Mouse (Mus musculus): Measurements from ENCODE around the gene Lin9. TPM values are rescaled to one million over a fixed set of nuclear protein-coding genes. Genes with fewer than 3 reads are reported as not detected.

Lin9 gene
- total and polyA plus RNA-seq, 2 experiments from 2014 or later = 4.2 to 11.7 TPM

DNA sequence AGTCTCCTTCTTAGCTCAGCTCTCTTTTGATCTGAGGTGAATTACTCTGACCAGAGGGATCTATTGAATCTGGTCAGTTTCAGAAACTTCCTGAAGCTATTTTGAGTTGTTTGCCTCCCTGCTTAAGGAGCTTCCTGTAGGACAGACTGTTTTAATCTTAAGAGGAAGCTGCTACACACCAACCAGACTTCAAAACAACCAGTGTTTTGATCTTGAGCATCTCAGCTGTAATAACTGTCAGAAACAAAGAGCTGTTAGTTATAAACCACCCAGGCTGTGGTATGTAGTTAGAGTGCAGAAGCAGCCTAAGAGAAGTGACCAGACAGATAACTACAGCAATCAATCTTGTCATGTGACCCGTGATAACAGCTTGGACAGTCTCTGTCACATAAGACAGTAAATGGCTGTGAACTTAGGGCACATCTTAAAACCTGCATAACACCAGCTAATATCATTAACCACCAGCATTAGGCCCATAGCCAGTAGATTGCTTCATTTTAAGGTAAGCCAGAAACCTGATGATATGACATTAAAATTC is 82.8 kb downstream of the Lin9 start:
- Histone ChIP-seq H3K9ac (no peak overlapping the region), H3K36me3 (ENCODE audit: insufficient read depth) (no peaks in the 10 kb centered on the region), H3K4me3 (ENCODE audit: low read depth, low read length) (no peak overlapping the region), H3K4me2 (ENCODE audit: low read depth) (no peak overlapping the region), H3K4me1 (ENCODE audit: insufficient read depth) (peaks cover 22% of the 10 kb centered on the region; the same call in 1 of the 2 replicates), H3K27me3 (ENCODE audit: insufficient read depth, low read length) (no peaks in the 10 kb centered on the region), H3K9me3 (ENCODE audit: low read length) (no peaks in the 10 kb centered on the region), H3K27ac (ENCODE audit: low read depth, low read length) (no peak overlapping the region)
- WGBS = 69% methylated on average over 1 of the region's 1 CpGs
- ATAC-seq = no peak
- TF ChIP-seq CTCF (IDR thresholded peaks at IDR 0.05; ENCODE audit: low read depth) = no peak
- no peak for DNase-seq

DNA sequence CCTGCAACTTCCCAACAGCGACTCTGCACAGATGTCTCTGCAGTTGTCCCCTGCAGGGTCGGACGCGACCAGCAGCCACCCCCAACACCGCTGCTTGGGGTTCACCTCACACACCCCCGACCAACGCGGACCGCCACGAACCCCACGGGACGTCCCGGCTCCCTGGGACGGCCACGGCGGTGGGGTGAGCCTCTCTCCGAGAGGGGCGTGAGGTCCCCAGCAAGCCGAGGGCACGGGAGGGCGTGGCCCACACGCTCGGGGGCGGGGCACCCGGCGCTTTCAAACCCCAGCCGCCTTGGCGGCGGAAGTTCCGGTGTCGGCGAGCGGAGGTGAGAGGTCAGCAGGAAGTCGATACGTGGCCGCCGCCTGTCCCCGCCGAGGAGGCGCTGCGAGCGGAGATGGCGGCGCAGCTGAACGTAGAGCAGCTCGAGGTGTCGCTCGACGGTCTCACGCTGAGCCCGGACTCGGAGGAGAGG is 84.8 kb downstream of the Lin9 start, which contains the start of gene Acbd3:
Acbd3 (plus strand) TSS at position 340 of the 476 bp plus-strand sequence.
- peak within 1 kb of the TSS; percentile 94 for H3K9ac ChIP-seq
- peak within 1 kb of the TSS; percentile 82 for H3K4me2 ChIP-seq (ENCODE audit: low read depth)
- ATAC-seq = peak; percentile 96
- peak; percentile 53 for TF ChIP-seq CTCF (IDR thresholded peaks at IDR 0.05; ENCODE audit: low read depth)
- peaks cover 22% of the 10 kb centered on the region; the same call in 1 of the 2 replicates for H3K4me1 ChIP-seq (ENCODE audit: insufficient read depth)
- no peaks in the 10 kb centered on the region for H3K9me3 ChIP-seq (ENCODE audit: low read length)
- no peaks in the 10 kb centered on the region for H3K27me3 ChIP-seq (ENCODE audit: insufficient read depth, low read length)
- H3K36me3 ChIP-seq (ENCODE audit: insufficient read depth) = no peaks in the 10 kb centered on the region
- WGBS = 1% methylated on average over 48 of the region's 52 CpGs
- peak within 1 kb of the TSS; percentile 98 for H3K4me3 ChIP-seq (ENCODE audit: low read depth, low read length)
- peak within 1 kb of the TSS; percentile 87 for H3K27ac ChIP-seq (ENCODE audit: low read depth, low read length)
- peak; percentile 91 for DNase-seq

DNA sequence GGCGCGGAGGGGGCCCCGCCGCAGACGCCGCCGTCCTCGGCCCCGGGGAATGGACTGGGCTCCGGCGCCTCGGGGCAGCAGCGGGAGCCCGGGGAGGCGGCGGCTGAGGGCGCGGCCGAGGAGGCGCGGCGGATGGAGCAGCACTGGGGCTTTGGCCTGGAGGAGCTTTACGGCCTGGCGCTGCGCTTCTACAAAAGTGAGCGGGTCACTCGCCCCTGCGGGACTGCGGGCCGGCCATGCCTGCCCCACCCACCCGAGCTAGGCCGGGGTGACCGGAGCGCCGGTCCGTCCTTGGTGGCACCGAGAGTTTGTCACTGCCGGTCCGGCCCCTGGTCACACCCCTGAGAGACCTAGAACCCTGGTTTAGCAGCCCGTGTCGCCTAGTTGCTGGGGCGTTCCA is 85.2 kb downstream of the Lin9 start:
- no peaks in the 10 kb centered on the region for H3K36me3 ChIP-seq (ENCODE audit: insufficient read depth)

DNA sequence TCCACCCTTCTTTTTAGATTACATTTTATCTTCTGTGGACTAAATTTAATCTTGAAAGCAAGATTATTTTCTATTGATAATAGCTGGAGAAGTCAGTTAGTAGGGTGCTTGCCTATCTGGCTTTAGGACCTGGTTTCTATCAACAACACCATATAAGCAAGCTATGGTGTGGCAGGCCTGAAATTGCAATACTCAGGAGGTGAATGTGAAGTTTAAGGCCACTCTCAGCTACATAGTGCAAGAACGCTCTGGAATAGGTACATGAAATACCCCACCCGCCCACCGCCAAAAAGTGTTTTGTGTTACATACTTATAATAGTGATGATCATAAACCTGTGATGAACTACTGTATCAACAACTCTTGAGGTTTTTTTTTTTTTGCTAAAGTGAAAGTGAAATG is 88.3 kb downstream of the Lin9 start:
- peaks cover 2% of the 10 kb centered on the region for H3K36me3 ChIP-seq (ENCODE audit: insufficient read depth)
- no peak for ATAC-seq

More for the DNA sequence above, 85.2 kb downstream of the Lin9 start:
- WGBS = 2% methylated on average over 38 of the region's 42 CpGs
- Histone ChIP-seq H3K4me3 (ENCODE audit: low read depth, low read length) (peak overlapping the region; percentile 98), H3K4me1 (ENCODE audit: insufficient read depth) (peaks cover 22% of the 10 kb centered on the region; the same call in 1 of the 2 replicates), H3K9ac (peak overlapping the region; percentile 94), H3K27ac (ENCODE audit: low read depth, low read length) (peak overlapping the region; percentile 87), H3K9me3 (ENCODE audit: low read length) (no peaks in the 10 kb centered on the region), H3K4me2 (ENCODE audit: low read depth) (peak overlapping the region; percentile 82), H3K27me3 (ENCODE audit: insufficient read depth, low read length) (no peaks in the 10 kb centered on the region)
- no peak for DNase-seq
- TF ChIP-seq CTCF (IDR thresholded peaks at IDR 0.05; ENCODE audit: low read depth) = no peak
- ATAC-seq = peak; percentile 69; the same call in 1 of the 2 replicates

More for the DNA sequence above, 88.3 kb downstream of the Lin9 start:
- DNase-seq = no peak
- no peak for TF ChIP-seq CTCF (IDR thresholded peaks at IDR 0.05; ENCODE audit: low read depth)
- Histone ChIP-seq H3K4me1 (ENCODE audit: insufficient read depth) (peaks cover 22% of the 10 kb centered on the region; the same call in 1 of the 2 replicates), H3K27me3 (ENCODE audit: insufficient read depth, low read length) (no peaks in the 10 kb centered on the region), H3K4me2 (ENCODE audit: low read depth) (no peak overlapping the region), H3K4me3 (ENCODE audit: low read depth, low read length) (no peak overlapping the region), H3K27ac (ENCODE audit: low read depth, low read length) (no peak overlapping the region), H3K9ac (no peak overlapping the region), H3K9me3 (ENCODE audit: low read length) (no peaks in the 10 kb centered on the region)
- 98% methylated on average over 3 of the region's 3 CpGs for WGBS

Other genes starting within 250 kb of the Lin9 start
- gene Stum, start 157.6 kb upstream of the Lin9 start, total RNA-seq (2014; rRNA removed) = 59.7 and 80.7 TPM in 2 replicates
- 15.2 and 16.7 TPM in 2 replicates for gene Stum, start 157.6 kb upstream of the Lin9 start, polyA plus RNA-seq (2015; fragmentation: Nextera tagmentation; extraction: Ambion mirVana)
- 92.2 and 95.3 TPM in 2 replicates for gene Parp1, start 72.2 kb upstream of the Lin9 start, total RNA-seq (2014; rRNA removed)
- gene Parp1, start 72.2 kb upstream of the Lin9 start, polyA plus RNA-seq (2015; fragmentation: Nextera tagmentation; extraction: Ambion mirVana) = 51.6 and 57.5 TPM in 2 replicates
- gene Mixl1, start 55.9 kb downstream of the Lin9 start, total RNA-seq (2014; rRNA removed) = 0.67 TPM in 1 of 2 replicates, not detected in the other
- gene Mixl1, start 55.9 kb downstream of the Lin9 start, polyA plus RNA-seq (2015; fragmentation: Nextera tagmentation; extraction: Ambion mirVana) = 0.10 and 0.38 TPM in 2 replicates
- gene Acbd3, start 84.9 kb downstream of the Lin9 start, total RNA-seq (2014; rRNA removed) = 27.9 and 37.6 TPM in 2 replicates
- gene Acbd3, start 84.9 kb downstream of the Lin9 start, polyA plus RNA-seq (2015; fragmentation: Nextera tagmentation; extraction: Ambion mirVana) = 10.6 and 16.1 TPM in 2 replicates
- gene H3f3a, start 172.8 kb downstream of the Lin9 start, total RNA-seq (2014; rRNA removed) = 3,418 and 3,587 TPM in 2 replicates
- gene H3f3a, start 172.8 kb downstream of the Lin9 start, polyA plus RNA-seq (2015; fragmentation: Nextera tagmentation; extraction: Ambion mirVana) = 2,464 and 2,886 TPM in 2 replicates
- 16.3 and 19.6 TPM in 2 replicates for gene Sde2, start 210.0 kb downstream of the Lin9 start, total RNA-seq (2014; rRNA removed)
- 17.8 and 24.8 TPM in 2 replicates for gene Sde2, start 210.0 kb downstream of the Lin9 start, polyA plus RNA-seq (2015; fragmentation: Nextera tagmentation; extraction: Ambion mirVana)

All from forebrain, postnatal 0 days (tissue).